Mouse (Mus musculus) heart, embryonic 13.5 days (tissue): ENCODE data around the gene Sema6b. TPM values are rescaled to one million over a fixed set of nuclear protein-coding genes. Genes with fewer than 3 reads are reported as not detected.

Source experiments
- ATAC-seq: fragments of 200-750 bp; cut with Nextera tagmentation; 2 replicates; pipeline ENCODE4 v1.8.0; 2017; ENCODE audit warnings: moderate TSS enrichment; ENCODE audit not compliant: insufficient number of reproducible peaks, low FRiP score, low TSS enrichment; ENCODE audit errors: extremely low read depth
- H3K27ac ChIP-seq: fragments of 300-500 bp; sonication (generic); replicated peaks from 2 replicates; pipeline ENCODE4 v1.5.1; 2015; ENCODE audit warnings: moderate library complexity, mild to moderate bottlenecking, inconsistent platforms
- H3K27me3 ChIP-seq: fragments of 300-500 bp; sonication (generic); replicated peaks from 2 replicates; pipeline ENCODE4 v1.6.1; 2015; ENCODE audit warnings: mild to moderate bottlenecking, inconsistent platforms
- H3K36me3 ChIP-seq: fragments of 300-500 bp; sonication (generic); 2 replicates; pipeline ENCODE4 v1.6.1; 2015; ENCODE audit warnings: mild to moderate bottlenecking, inconsistent platforms
- H3K4me1 ChIP-seq: fragments of 300-500 bp; sonication (generic); 2 replicates; pipeline ENCODE4 v1.6.1; 2015; ENCODE audit warnings: inconsistent platforms
- H3K4me2 ChIP-seq: fragments of 300-500 bp; sonication (generic); 2 replicates; pipeline ENCODE4 v1.6.1; 2015; ENCODE audit warnings: inconsistent platforms, mild to moderate bottlenecking, moderate library complexity
- H3K4me3 ChIP-seq: fragments of 300-500 bp; sonication (generic); 2 replicates; pipeline ENCODE4 v1.5.1; 2015; ENCODE audit warnings: moderate library complexity, mild to moderate bottlenecking, inconsistent platforms
- H3K9ac ChIP-seq: fragments of 300-500 bp; sonication (generic); 2 replicates; pipeline ENCODE4 v1.6.1; 2015; ENCODE audit warnings: inconsistent platforms, mild to moderate bottlenecking, moderate library complexity
- H3K9me3 ChIP-seq: fragments of 300-500 bp; sonication (generic); 2 replicates; pipeline ENCODE4 v1.6.1; 2016; ENCODE audit warnings: inconsistent platforms
- WGBS: fragments of 180-500 bp; shearing (Covaris S2); methylation state at CpG from one replicate; pipeline ENCODE4 v1.1.7; 2015; ENCODE audit warnings: mixed read lengths; 5-methylcytosine and 5-hydroxymethylcytosine counted together
- polyA plus RNA-seq: library from polyadenylated mRNA; unstranded; fragments of >200 nt; fragmentation: Nextera tagmentation; extraction: Ambion mirVana; gene quantifications from 2 replicates; pipeline ENCODE4 v1.2.1, GENCODE M21; 2015

The Sema6b gene
- polyA plus RNA-seq, 1 experiment from 2014 or later = 0.59 TPM

- Histone ChIP-seq H3K4me2 (no peak overlapping the region), H3K4me1 (peaks cover 1% of the 10 kb centered on the region), H3K27ac (no peak overlapping the region), H3K36me3 (peaks cover 57% of the 10 kb centered on the region), H3K9me3 (no peaks in the 10 kb centered on the region), H3K27me3 (no peaks in the 10 kb centered on the region), H3K9ac (no peak overlapping the region), H3K4me3 (no peak overlapping the region)
- 90% methylated on average over 8 of the region's 8 CpGs for WGBS
- ATAC-seq = no peak
Observed at GRCm38 (mm10) chr17:56103465-56104285, 36.5 kb downstream of the Sema6b start.

- Histone ChIP-seq H3K4me1 (no peaks in the 10 kb centered on the region), H3K27me3 (no peaks in the 10 kb centered on the region), H3K4me3 (no peak overlapping the region), H3K36me3 (peaks cover 64% of the 10 kb centered on the region), H3K9me3 (no peaks in the 10 kb centered on the region), H3K4me2 (no peak overlapping the region), H3K9ac (no peak overlapping the region), H3K27ac (no peak overlapping the region)
- 95% methylated on average over 9 of the region's 9 CpGs for WGBS
- no peak for ATAC-seq
Observed at GRCm38 (mm10) chr17:56102927-56103326, 37.2 kb downstream of the Sema6b start.

GRCm38 (mm10) chr17:56102158-56102557 lies 38.0 kb downstream of the Sema6b start:
- no peak for ATAC-seq
- 90% methylated on average over 5 of the region's 5 CpGs for WGBS
- H3K27ac ChIP-seq = no peak overlapping the region
- no peaks in the 10 kb centered on the region for H3K9me3 ChIP-seq
- no peak overlapping the region for H3K4me3 ChIP-seq
- H3K4me1 ChIP-seq = no peaks in the 10 kb centered on the region
- no peaks in the 10 kb centered on the region for H3K27me3 ChIP-seq
- no peak overlapping the region for H3K9ac ChIP-seq
- no peak overlapping the region for H3K4me2 ChIP-seq
- H3K36me3 ChIP-seq = peaks cover 70% of the 10 kb centered on the region

GRCm38 (mm10) chr17:56100811-56101210 lies 39.3 kb downstream of the Sema6b start:
- H3K4me2 ChIP-seq = no peak overlapping the region
- WGBS = 86% methylated on average over 3 of the region's 3 CpGs
- no peak overlapping the region for H3K9ac ChIP-seq
- no peaks in the 10 kb centered on the region for H3K4me1 ChIP-seq
- no peak for ATAC-seq
- H3K4me3 ChIP-seq = no peak overlapping the region
- H3K27me3 ChIP-seq = no peaks in the 10 kb centered on the region
- H3K27ac ChIP-seq = no peak overlapping the region
- H3K9me3 ChIP-seq = no peaks in the 10 kb centered on the region
- peaks cover 83% of the 10 kb centered on the region for H3K36me3 ChIP-seq

- no peak overlapping the region for H3K4me2 ChIP-seq
- H3K27ac ChIP-seq = no peak overlapping the region
- no peak overlapping the region for H3K9ac ChIP-seq
- no peaks in the 10 kb centered on the region for H3K27me3 ChIP-seq
- ATAC-seq = no peak
- H3K4me3 ChIP-seq = no peak overlapping the region
- no peaks in the 10 kb centered on the region for H3K4me1 ChIP-seq
- no peaks in the 10 kb centered on the region for H3K9me3 ChIP-seq
- 83% methylated on average over 15 of the region's 15 CpGs for whole genome bisulfite sequencing
- H3K36me3 ChIP-seq = peaks cover 98% of the 10 kb centered on the region
Observed at GRCm38 (mm10) chr17:56098711-56099572, 41.2 kb downstream of the Sema6b start.

GRCm38 (mm10) chr17:56098180-56098579 lies 42.0 kb downstream of the Sema6b start:
- no peak for ATAC-seq
- Histone ChIP-seq H3K4me3 (no peak overlapping the region), H3K27ac (no peak overlapping the region), H3K27me3 (no peaks in the 10 kb centered on the region), H3K36me3 (peaks cover 97% of the 10 kb centered on the region), H3K9ac (no peak overlapping the region), H3K9me3 (no peaks in the 10 kb centered on the region), H3K4me2 (no peak overlapping the region), H3K4me1 (no peaks in the 10 kb centered on the region)
- 90% methylated on average over 8 of the region's 8 CpGs for WGBS

- no peak overlapping the region for H3K4me3 ChIP-seq
- no peaks in the 10 kb centered on the region for H3K9me3 ChIP-seq
- H3K4me2 ChIP-seq = no peak overlapping the region
- no peaks in the 10 kb centered on the region for H3K27me3 ChIP-seq
- ATAC-seq = no peak
- H3K36me3 ChIP-seq = peaks cover 91% of the 10 kb centered on the region
- 90% methylated on average over 12 of the region's 12 CpGs for WGBS
- no peak overlapping the region for H3K27ac ChIP-seq
- no peaks in the 10 kb centered on the region for H3K4me1 ChIP-seq
- H3K9ac ChIP-seq = no peak overlapping the region
Observed at GRCm38 (mm10) chr17:56096883-56097282, 43.3 kb downstream of the Sema6b start.

GRCm38 (mm10) chr17:56092794-56093193 lies 47.3 kb downstream of the Sema6b start:
- 86% methylated on average over 1 of the region's 1 CpGs for WGBS
- Histone ChIP-seq H3K27ac (no peak overlapping the region), H3K9me3 (no peaks in the 10 kb centered on the region), H3K36me3 (peaks cover 76% of the 10 kb centered on the region), H3K4me3 (no peak overlapping the region), H3K27me3 (no peaks in the 10 kb centered on the region), H3K9ac (0 out of 2 replicates have a peak overlapping the region, but pooled peaks have one; percentile 0), H3K4me1 (no peaks in the 10 kb centered on the region), H3K4me2 (no peak overlapping the region)
- no peak for ATAC-seq

GRCm38 (mm10) chr17:56092312-56092711 lies 47.8 kb downstream of the Sema6b start:
- Histone ChIP-seq H3K9me3 (no peaks in the 10 kb centered on the region), H3K4me2 (no peak overlapping the region), H3K36me3 (peaks cover 75% of the 10 kb centered on the region), H3K27me3 (no peaks in the 10 kb centered on the region), H3K4me1 (no peaks in the 10 kb centered on the region), H3K9ac (0 out of 2 replicates have a peak overlapping the region, but pooled peaks have one; percentile 0), H3K27ac (no peak overlapping the region), H3K4me3 (no peak overlapping the region)
- ATAC-seq = no peak
- WGBS = 76% methylated on average over 1 of the region's 1 CpGs

- no peak for ATAC-seq
- Histone ChIP-seq H3K27me3 (no peaks in the 10 kb centered on the region), H3K4me2 (peak overlapping the region; percentile 100), H3K36me3 (peaks cover 38% of the 10 kb centered on the region), H3K27ac (peak overlapping the region; percentile 70; the same call in 1 of the 2 replicates), H3K9ac (peak overlapping the region; percentile 94), H3K4me3 (peak overlapping the region; percentile 84), H3K4me1 (peaks cover 29% of the 10 kb centered on the region), H3K9me3 (no peaks in the 10 kb centered on the region)
- WGBS = 6% methylated on average over 8 of the region's 8 CpGs
Observed at GRCm38 (mm10) chr17:56080781-56081585, 59.2 kb downstream of the Sema6b start.

- Histone ChIP-seq H3K4me3 (peak overlapping the region; percentile 84), H3K9me3 (no peaks in the 10 kb centered on the region), H3K27me3 (no peaks in the 10 kb centered on the region), H3K27ac (peak overlapping the region; percentile 70), H3K4me1 (peaks cover 36% of the 10 kb centered on the region), H3K9ac (peak overlapping the region; percentile 94), H3K36me3 (peaks cover 27% of the 10 kb centered on the region), H3K4me2 (peak overlapping the region; percentile 100)
- ATAC-seq = no peak
- 3% methylated on average over 11 of the region's 11 CpGs for WGBS
Observed at GRCm38 (mm10) chr17:56079921-56080320, 60.2 kb downstream of the Sema6b start.
